Mouse (Mus musculus): ENCODE measurements around the gene Catsperb. TPM values are rescaled to one million over a fixed set of nuclear protein-coding genes. Genes with fewer than 3 reads are reported as not detected.
A peak's percentile ranks its signal among the peaks of the same experiment; 100 is the strongest.
"Not testable (repeated sequence)": the region's sequence is repeated elsewhere in the genome, so short reads cannot be mapped to it uniquely, and the experiment has no call there.

The Catsperb gene
- total and polyA plus RNA-seq, 2 experiments from 2014 or later = not detected

DNA sequence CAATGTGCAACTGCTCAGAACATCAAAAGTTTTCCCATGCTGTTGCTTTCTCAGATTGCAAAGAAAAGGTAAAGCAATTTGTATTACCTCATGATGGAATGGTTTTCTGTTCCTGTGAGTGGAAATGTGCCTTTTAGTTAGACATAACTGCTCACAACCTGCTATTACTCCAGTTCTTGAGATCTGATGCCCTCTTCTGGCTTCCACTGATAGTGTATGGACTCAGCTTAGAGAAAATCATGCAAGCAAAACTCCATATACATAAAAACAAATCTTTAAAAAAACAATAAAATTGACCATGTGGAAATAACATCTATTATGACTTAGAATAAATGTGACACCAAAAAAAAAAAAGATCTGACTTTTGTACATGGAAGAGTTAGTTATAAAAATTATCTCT, 202.2 kb downstream of the Catsperb start:
- not testable (repeated sequence) for H3K9ac ChIP-seq (replicated peaks; ENCODE audit: low read length); H3K4me1 ChIP-seq (ENCODE audit: insufficient read depth, low read length); H3K9me3 ChIP-seq (ENCODE audit: low read length); ATAC-seq; H3K36me3 ChIP-seq (ENCODE audit: insufficient read depth, low read length); H3K4me2 ChIP-seq (ENCODE audit: low read depth, low read length); H3K27me3 ChIP-seq (ENCODE audit: insufficient read depth, low read length); H3K4me3 ChIP-seq (ENCODE audit: low read length); H3K27ac ChIP-seq
- DNase-seq (ENCODE audit: low spot score) = peak; percentile 45
- TF ChIP-seq CTCF (IDR thresholded peaks at IDR 0.05; ENCODE audit: low read depth) = peak; percentile 58

DNA sequence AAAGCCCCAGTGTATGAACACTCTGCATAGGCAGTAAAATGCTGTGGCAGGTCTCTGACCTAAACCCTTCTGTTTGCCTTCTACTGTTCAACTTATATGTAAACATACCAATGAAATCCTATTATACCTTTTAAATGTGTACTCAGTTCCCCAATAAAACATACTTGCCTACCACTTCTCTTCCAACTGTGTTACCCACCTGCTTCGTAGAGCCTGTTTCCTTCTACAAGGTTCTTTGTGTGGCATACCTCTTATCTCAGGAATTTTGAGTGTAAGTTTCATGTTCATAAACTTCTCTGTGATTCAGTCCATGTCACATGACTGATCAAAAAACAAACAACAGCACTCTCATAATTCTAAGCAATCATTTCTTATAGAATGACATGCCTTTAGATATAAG, 228.7 kb downstream of the Catsperb start:
- TF ChIP-seq CTCF (IDR thresholded peaks at IDR 0.05; ENCODE audit: low read depth) = no peak

DNA sequence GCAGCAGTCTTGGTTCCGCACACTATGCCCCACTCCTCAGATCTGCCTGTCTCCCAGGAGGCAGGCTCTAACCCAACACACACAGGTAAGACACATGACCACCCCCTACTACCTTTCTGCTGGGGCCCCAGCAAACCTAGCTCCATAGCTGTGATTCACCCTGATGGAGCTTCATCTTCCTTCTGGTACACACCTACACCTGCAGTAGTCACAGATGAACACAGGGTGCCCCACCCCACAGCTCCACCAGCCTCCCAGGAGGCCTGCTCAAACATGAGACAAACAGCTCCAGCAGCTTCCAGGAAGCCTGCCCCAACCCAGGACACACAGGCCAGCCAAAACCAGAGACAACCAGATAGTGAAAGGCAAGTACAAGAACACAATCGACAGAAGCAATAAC, 263.0 kb downstream of the Catsperb start:
- DNase-seq (ENCODE audit: low spot score) (no peak), ATAC-seq (no peak)
- WGBS = 87% methylated on average over 2 of the region's 2 CpGs
- Histone ChIP-seq H3K9me3 (ENCODE audit: low read length) (no peaks in the 10 kb centered on the region), H3K4me3 (ENCODE audit: low read length) (no peak overlapping the region), H3K27ac (no peak overlapping the region), H3K4me1 (ENCODE audit: insufficient read depth, low read length) (no peaks in the 10 kb centered on the region), H3K4me2 (ENCODE audit: low read depth, low read length) (no peak overlapping the region), H3K36me3 (ENCODE audit: insufficient read depth, low read length) (no peaks in the 10 kb centered on the region), H3K27me3 (ENCODE audit: insufficient read depth, low read length) (no peaks in the 10 kb centered on the region), H3K9ac (replicated peaks; ENCODE audit: low read length) (no peak overlapping the region)
- TF ChIP-seq CTCF (IDR thresholded peaks at IDR 0.05; ENCODE audit: low read depth) = no peak

More for the DNA sequence above, 228.7 kb downstream of the Catsperb start:
- 88% methylated on average over 1 of the region's 1 CpGs for WGBS
- Histone ChIP-seq H3K4me3 (ENCODE audit: low read length) (no peak overlapping the region), H3K9me3 (ENCODE audit: low read length) (no peaks in the 10 kb centered on the region), H3K4me2 (ENCODE audit: low read depth, low read length) (no peak overlapping the region), H3K27me3 (ENCODE audit: insufficient read depth, low read length) (no peaks in the 10 kb centered on the region), H3K27ac (no peak overlapping the region), H3K4me1 (ENCODE audit: insufficient read depth, low read length) (no peaks in the 10 kb centered on the region), H3K9ac (replicated peaks; ENCODE audit: low read length) (no peak overlapping the region), H3K36me3 (ENCODE audit: insufficient read depth, low read length) (no peaks in the 10 kb centered on the region)
- ATAC-seq (no peak), DNase-seq (ENCODE audit: low spot score) (no peak)

Small RNA genes within 50 kb of the gene (microRNA-seq; reads per million reads assigned to microRNA genes)
- gene Gm24542 = 0 reads per million in 2 experiments

All from hindbrain, postnatal 0 days (tissue).